Mouse (Mus musculus): ENCODE measurements around the gene Kif5a.
"Not testable (repeated sequence)": the region's sequence is repeated elsewhere in the genome, so short reads cannot be mapped to it uniquely, and the experiment has no call there.

The Kif5a gene

GRCm38 (mm10) chr10:127213704-127214421 lies 49.3 kb downstream of the Kif5a start:
- no peak for DNase-seq

- DNase-seq, result no peak
These were observed 49.9 kb downstream of the Kif5a start for GRCm38 (mm10) chr10:127213272-127213671.

- DNase-seq, result peak; percentile 91 to 95
These were observed 51.7 kb downstream of the Kif5a start, which contains the start of gene Pip4k2c for GRCm38 (mm10) chr10:127211414-127211854. Gene Pip4k2c (minus strand): TSS chr10:127211585.

- peak; percentile 66 to 80 for DNase-seq
These were observed 52.2 kb downstream of the Kif5a start for GRCm38 (mm10) chr10:127210961-127211405.

- DNase-seq, result no peak
These were observed 53.1 kb downstream of the Kif5a start for GRCm38 (mm10) chr10:127209928-127210570.

- no peak for DNase-seq
These were observed 54.2 kb downstream of the Kif5a start for GRCm38 (mm10) chr10:127208921-127209320.

GRCm38 (mm10) chr10:127205373-127205772 lies 57.8 kb downstream of the Kif5a start:
- no peak for DNase-seq

GRCm38 (mm10) chr10:127204589-127204988 lies 58.6 kb downstream of the Kif5a start:
- no peak for DNase-seq

- no peak for DNase-seq
These were observed 60.0 kb downstream of the Kif5a start for GRCm38 (mm10) chr10:127203106-127203505.

GRCm38 (mm10) chr10:127200279-127200678 lies 62.9 kb downstream of the Kif5a start:
- no peak for DNase-seq

GRCm38 (mm10) chr10:127199474-127199873 lies 63.7 kb downstream of the Kif5a start:
- DNase-seq, result no peak

- DNase-seq, result no peak
These were observed 64.1 kb downstream of the Kif5a start for GRCm38 (mm10) chr10:127199068-127199467.

- no peak for DNase-seq
These were observed 64.7 kb downstream of the Kif5a start for GRCm38 (mm10) chr10:127198492-127198891.

GRCm38 (mm10) chr10:127197505-127198110 lies 65.5 kb downstream of the Kif5a start:
- DNase-seq, result no peak

- no peak for DNase-seq
These were observed 66.0 kb downstream of the Kif5a start for GRCm38 (mm10) chr10:127197104-127197503.

- DNase-seq, result peak; percentile 73 to 83
These were observed 66.8 kb downstream of the Kif5a start for GRCm38 (mm10) chr10:127196392-127196791.

GRCm38 (mm10) chr10:127195328-127196129 lies 67.6 kb downstream of the Kif5a start, which contains the start of gene Dtx3:
Gene Dtx3 (minus strand): TSS chr10:127195728.
- DNase-seq, result peak; percentile 68 to 76

- DNase-seq, result peak; percentile 77 to 83
These were observed 68.5 kb downstream of the Kif5a start for GRCm38 (mm10) chr10:127194428-127195327.

GRCm38 (mm10) chr10:127193011-127193410 lies 70.1 kb downstream of the Kif5a start:
- DNase-seq, result no peak

GRCm38 (mm10) chr10:127192057-127192328 lies 71.2 kb downstream of the Kif5a start:
- DNase-seq, result not testable (repeated sequence)

- DNase-seq, result no peak
These were observed 71.7 kb downstream of the Kif5a start for GRCm38 (mm10) chr10:127191191-127192056.

Data from kidney, postnatal 4 days (tissue).